Mouse (Mus musculus) CH12.LX (cell line): ENCODE data around the gene Zc3h7b.

Experiments
- CHD1 ChIP-seq: IDR thresholded peaks from 2 replicates; pipeline ENCODE4 v1.6.1; 2012; ENCODE audit warnings: low read depth, low read length, improper control_type of control experiment, inconsistent platforms
- CHD2 ChIP-seq: IDR thresholded peaks from 2 replicates; pipeline ENCODE4 v1.6.1; 2011; ENCODE audit warnings: low read length, improper control_type of control experiment
- CTCF ChIP-seq, 2 experiments: IDR thresholded peaks in 1 of 2; conservative IDR thresholded peaks in 1 of 2; 2 replicates each; pipeline ENCODE4 v1.5.1; 2011 to 2012; ENCODE audit warnings: low read depth in 2 of 2, low read length in 2 of 2, improper control_type of control experiment in 1 of 2, inconsistent platforms in 1 of 2, mild to moderate bottlenecking in 1 of 2, moderate library complexity in 1 of 2
- E2F4 ChIP-seq: IDR thresholded peaks from 2 replicates; pipeline ENCODE4 v1.6.1; 2011; ENCODE audit warnings: low read depth, low read length, improper control_type of control experiment; ENCODE audit not compliant: insufficient replicate concordance
- EP300 ChIP-seq: IDR thresholded peaks from 2 replicates; pipeline ENCODE4 v1.6.1; 2011; ENCODE audit warnings: low read length, improper control_type of control experiment
- ETS1 ChIP-seq: conservative IDR thresholded peaks from 2 replicates; pipeline ENCODE4 v1.6.1; 2012; ENCODE audit warnings: low read depth, mild to moderate bottlenecking, inconsistent platforms, low read length, improper control_type of control experiment, moderate library complexity
- MAX ChIP-seq: IDR thresholded peaks from 2 replicates; pipeline ENCODE4 v1.6.1; 2011; ENCODE audit warnings: low read length, improper control_type of control experiment
- MEF2A ChIP-seq: IDR thresholded peaks from 2 replicates; pipeline ENCODE4 v1.6.1; 2014; ENCODE audit warnings: low read depth, mild to moderate bottlenecking, inconsistent platforms, low read length, improper control_type of control experiment, borderline replicate concordance
- MXI1 ChIP-seq: IDR thresholded peaks from 2 replicates; pipeline ENCODE4 v1.6.1; 2011; ENCODE audit warnings: mild to moderate bottlenecking, low read depth, low read length, improper control_type of control experiment
- MYC ChIP-seq: IDR thresholded peaks from 2 replicates; pipeline ENCODE4 v1.6.1; 2011; ENCODE audit warnings: low read depth, mild to moderate bottlenecking, improper control_type of control experiment, low read length
- PAX5 ChIP-seq: IDR thresholded peaks from 2 replicates; pipeline ENCODE4 v1.6.1; 2012; ENCODE audit warnings: low read length, inconsistent platforms, mixed read lengths
- POLR2A ChIP-seq: IDR thresholded peaks from 2 replicates; pipeline ENCODE4 v1.6.1; 2011; ENCODE audit warnings: low read depth, mild to moderate bottlenecking, improper control_type of control experiment, low read length
- RAD21 ChIP-seq: IDR thresholded peaks from 2 replicates; pipeline ENCODE4 v1.6.1; 2011; ENCODE audit warnings: low read depth, mild to moderate bottlenecking, low read length, improper control_type of control experiment, moderate library complexity

DNA sequence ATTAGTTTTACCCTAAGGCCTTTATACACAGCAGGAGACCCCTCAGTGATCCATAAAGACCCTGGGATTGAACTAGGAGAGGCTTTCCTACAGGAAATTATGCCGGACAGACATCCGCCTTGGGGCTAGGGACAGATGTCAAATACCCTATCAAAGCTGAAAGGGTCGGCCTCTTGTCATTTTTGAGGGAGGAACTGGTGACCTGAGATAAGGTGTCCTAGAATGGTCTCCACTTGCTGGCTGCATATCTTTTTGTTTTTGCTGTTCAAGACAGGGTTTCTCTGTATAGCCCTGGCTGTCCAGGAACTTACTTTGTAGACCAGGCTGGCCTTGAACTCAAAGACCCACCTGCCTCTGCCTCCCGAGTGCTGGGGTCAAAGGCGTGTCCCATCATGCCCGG lies 19.7 kb downstream of the Zc3h7b start:
- TF ChIP-seq ETS1: no peak
- TF ChIP-seq CTCF (conservative IDR thresholded peaks at IDR 0.05 in 1 of 2, IDR thresholded peaks at IDR 0.05 in 1 of 2; ENCODE audit: low read depth in 2 of 2, low read length in 2 of 2): no peak
- no peak for TF ChIP-seq EP300
- no peak for TF ChIP-seq E2F4
- TF ChIP-seq RAD21: no peak
- no peak for TF ChIP-seq POLR2A
- TF ChIP-seq CHD2: no peak
- no peak for TF ChIP-seq MYC
- TF ChIP-seq MAX: no peak
- no peak for TF ChIP-seq CHD1
- TF ChIP-seq MEF2A: no peak
- no peak for TF ChIP-seq MXI1
- TF ChIP-seq PAX5: no peak
